Mouse (Mus musculus) neural tube, embryonic 12.5 days (tissue): ENCODE results near the gene Cd44. TPM values are rescaled to one million over a fixed set of nuclear protein-coding genes. Genes with fewer than 3 reads are reported as not detected.

Source experiments
- ATAC-seq: fragments of 200-750 bp; cut with Nextera tagmentation; 2 replicates; pipeline ENCODE4 v1.8.0; 2017; ENCODE audit warnings: low read depth, mild to moderate bottlenecking, moderate TSS enrichment, moderate library complexity; ENCODE audit not compliant: low FRiP score
- H3K27ac ChIP-seq: fragments of 300-500 bp; sonication (generic); 2 replicates; pipeline ENCODE4 v1.5.1; 2016
- H3K27me3 ChIP-seq: fragments of 300-500 bp; sonication (generic); replicated peaks from 2 replicates; pipeline ENCODE4 v1.6.1; 2016; ENCODE audit warnings: mild to moderate bottlenecking
- H3K36me3 ChIP-seq: fragments of 300-500 bp; sonication (generic); 2 replicates; pipeline ENCODE4 v1.6.1; 2016; ENCODE audit warnings: mild to moderate bottlenecking
- H3K4me1 ChIP-seq: fragments of 300-500 bp; sonication (generic); 2 replicates; pipeline ENCODE4 v1.6.1; 2016
- H3K4me2 ChIP-seq: fragments of 300-500 bp; sonication (generic); replicated peaks from 2 replicates; pipeline ENCODE4 v1.6.1; 2016; ENCODE audit warnings: mild to moderate bottlenecking
- H3K4me3 ChIP-seq: fragments of 300-500 bp; sonication (generic); 2 replicates; pipeline ENCODE4 v1.5.1; 2016
- H3K9ac ChIP-seq: fragments of 300-500 bp; sonication (generic); 2 replicates; pipeline ENCODE4 v1.6.1; 2016; ENCODE audit warnings: mild to moderate bottlenecking
- H3K9me3 ChIP-seq: fragments of 300-500 bp; sonication (generic); 2 replicates; pipeline ENCODE4 v1.6.1; 2016; ENCODE audit warnings: mild to moderate bottlenecking
- WGBS: fragments of 180-500 bp; shearing (Covaris S2); methylation state at CpG from one replicate; pipeline ENCODE4 v1.1.7; 2016; 5-methylcytosine and 5-hydroxymethylcytosine counted together
- polyA plus RNA-seq: library from polyadenylated mRNA; unstranded; fragments of >200 nt; fragmentation: Nextera tagmentation; extraction: Ambion mirVana; gene quantifications from 2 replicates; pipeline ENCODE4 v1.2.1, GENCODE M21; 2016

Gene Cd44
- polyA plus RNA-seq, 1 experiment from 2014 or later: 4.2 TPM

DNA sequence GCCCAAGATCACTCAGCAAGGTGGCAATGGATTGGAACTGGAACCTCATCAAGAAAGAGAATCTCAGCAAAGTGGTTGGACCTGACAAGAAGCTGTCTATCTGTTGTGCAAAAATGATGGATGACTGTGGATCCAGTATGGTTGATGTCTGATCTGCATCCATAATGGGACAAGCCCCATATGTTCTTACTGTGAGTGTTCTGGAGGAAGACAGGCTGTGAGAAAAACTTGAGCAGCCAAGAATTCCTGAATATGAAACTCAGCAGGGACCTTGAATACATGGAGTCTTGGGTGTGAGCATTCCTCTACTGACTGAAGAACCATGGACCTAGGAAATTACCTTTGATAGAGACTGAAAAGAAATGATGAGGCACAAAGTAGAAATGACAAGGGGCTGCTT is 32.3 kb upstream of the Cd44 start:
- no peak for ATAC-seq
- Histone ChIP-seq H3K9me3 (no peaks in the 10 kb centered on the region), H3K36me3 (no peaks in the 10 kb centered on the region), H3K4me1 (no peaks in the 10 kb centered on the region), H3K27me3 (no peaks in the 10 kb centered on the region), H3K4me2 (no peak overlapping the region), H3K9ac (no peak overlapping the region), H3K27ac (no peak overlapping the region), H3K4me3 (no peak overlapping the region)

DNA sequence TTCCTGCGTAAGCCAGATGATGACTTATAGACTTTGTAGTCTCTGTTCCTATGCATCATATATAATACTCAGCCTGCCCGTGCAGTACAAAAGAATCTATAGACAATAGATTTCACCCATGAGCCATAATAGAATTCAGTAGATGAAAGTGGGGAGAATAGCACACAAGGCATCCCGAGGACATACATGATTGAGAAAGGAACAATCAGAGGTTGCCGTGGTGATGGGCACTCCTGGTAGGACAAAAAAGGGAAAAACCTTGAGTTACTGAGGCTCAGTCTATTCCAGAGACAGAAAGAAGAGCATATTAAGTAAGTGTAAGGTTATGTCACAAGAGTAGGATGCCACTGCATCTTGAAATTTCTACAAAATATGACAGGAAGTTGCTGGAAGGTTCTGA is 31.7 kb upstream of the Cd44 start:
- H3K4me2 ChIP-seq: no peak overlapping the region
- no peaks in the 10 kb centered on the region for H3K36me3 ChIP-seq
- 0 out of 2 replicates have a peak, but pooled peaks have one; percentile 7 for ATAC-seq
- no peak overlapping the region for H3K27ac ChIP-seq
- no peak overlapping the region for H3K9ac ChIP-seq
- 36% methylated on average over 4 of the region's 4 CpGs for WGBS
- no peaks in the 10 kb centered on the region for H3K4me1 ChIP-seq
- H3K9me3 ChIP-seq: no peaks in the 10 kb centered on the region
- no peak overlapping the region for H3K4me3 ChIP-seq
- H3K27me3 ChIP-seq: no peaks in the 10 kb centered on the region

DNA sequence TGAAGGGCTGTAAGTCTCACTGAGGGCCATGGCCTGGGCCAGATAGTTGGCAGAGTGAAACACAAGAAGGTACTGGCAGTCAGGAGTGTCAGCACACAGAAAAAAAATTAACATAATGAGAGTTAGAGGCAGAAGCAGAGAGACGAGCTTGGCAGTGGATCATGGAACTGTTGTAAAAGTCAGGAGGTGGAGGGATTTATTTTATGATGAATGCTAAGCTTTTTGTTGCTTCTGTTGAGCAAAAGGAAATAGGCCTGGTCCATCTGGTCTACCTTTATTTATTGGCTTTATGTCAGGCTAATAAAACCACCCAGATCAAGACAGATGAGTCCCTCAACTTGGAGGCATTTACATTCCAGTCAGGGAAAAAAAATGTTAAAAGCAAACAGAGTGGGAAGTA is 31.2 kb upstream of the Cd44 start:
- no peaks in the 10 kb centered on the region for H3K9me3 ChIP-seq
- no peak overlapping the region for H3K4me3 ChIP-seq
- H3K4me2 ChIP-seq: no peak overlapping the region
- H3K36me3 ChIP-seq: no peaks in the 10 kb centered on the region
- H3K27me3 ChIP-seq: no peaks in the 10 kb centered on the region
- WGBS: 16% methylated on average over 1 of the region's 1 CpGs
- H3K9ac ChIP-seq: no peak overlapping the region
- H3K27ac ChIP-seq: no peak overlapping the region
- no peak for ATAC-seq
- H3K4me1 ChIP-seq: no peaks in the 10 kb centered on the region

DNA sequence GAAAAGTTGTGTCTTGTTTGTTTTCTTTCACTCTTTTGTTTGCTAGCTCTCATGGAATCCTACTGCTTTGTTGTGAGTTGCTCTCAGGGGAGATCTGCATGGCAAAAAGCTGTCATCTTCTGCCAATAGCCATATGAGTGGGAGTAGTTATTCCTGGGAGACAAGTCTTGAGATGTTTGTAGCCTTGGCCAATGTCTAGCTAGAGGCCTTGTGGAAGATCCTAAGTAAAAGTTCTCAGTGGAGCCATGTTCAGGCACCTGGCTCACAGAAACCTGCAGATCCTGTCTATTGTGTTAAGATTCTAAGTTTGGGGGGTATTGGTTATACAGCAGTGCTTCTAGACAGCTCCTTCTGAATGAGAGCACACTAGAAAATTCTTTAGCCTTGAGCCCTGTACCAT is 26.7 kb upstream of the Cd44 start:
- no peak overlapping the region for H3K9ac ChIP-seq
- no peaks in the 10 kb centered on the region for H3K9me3 ChIP-seq
- no peaks in the 10 kb centered on the region for H3K4me1 ChIP-seq
- ATAC-seq: no peak
- H3K36me3 ChIP-seq: no peaks in the 10 kb centered on the region
- H3K27ac ChIP-seq: no peak overlapping the region
- H3K4me2 ChIP-seq: no peak overlapping the region
- no peak overlapping the region for H3K4me3 ChIP-seq
- H3K27me3 ChIP-seq: no peaks in the 10 kb centered on the region

DNA sequence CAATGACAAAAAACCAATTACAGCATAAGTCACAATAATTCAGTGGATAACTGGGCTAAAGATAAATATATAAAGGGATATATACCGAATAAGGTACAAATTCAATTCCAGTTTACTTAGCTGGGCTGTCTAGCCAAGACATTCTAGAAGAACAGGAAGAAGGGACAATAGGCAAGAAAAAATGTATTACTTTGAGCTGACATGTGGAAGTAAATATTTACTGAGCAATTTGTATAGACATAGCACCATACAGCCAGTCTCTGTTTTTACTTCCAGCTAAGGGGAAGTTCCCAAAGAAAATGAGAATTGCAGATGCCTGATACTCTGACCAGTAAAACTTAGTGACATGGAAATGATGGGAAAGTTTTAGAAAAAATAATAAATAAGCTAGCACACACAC is 23.0 kb upstream of the Cd44 start:
- Histone ChIP-seq H3K27me3 (no peaks in the 10 kb centered on the region), H3K4me3 (no peak overlapping the region), H3K36me3 (no peaks in the 10 kb centered on the region), H3K4me2 (no peak overlapping the region), H3K9me3 (no peaks in the 10 kb centered on the region), H3K9ac (no peak overlapping the region), H3K27ac (no peak overlapping the region), H3K4me1 (no peaks in the 10 kb centered on the region)
- WGBS: 90% methylated on average over 1 of the region's 1 CpGs
- ATAC-seq: no peak

DNA sequence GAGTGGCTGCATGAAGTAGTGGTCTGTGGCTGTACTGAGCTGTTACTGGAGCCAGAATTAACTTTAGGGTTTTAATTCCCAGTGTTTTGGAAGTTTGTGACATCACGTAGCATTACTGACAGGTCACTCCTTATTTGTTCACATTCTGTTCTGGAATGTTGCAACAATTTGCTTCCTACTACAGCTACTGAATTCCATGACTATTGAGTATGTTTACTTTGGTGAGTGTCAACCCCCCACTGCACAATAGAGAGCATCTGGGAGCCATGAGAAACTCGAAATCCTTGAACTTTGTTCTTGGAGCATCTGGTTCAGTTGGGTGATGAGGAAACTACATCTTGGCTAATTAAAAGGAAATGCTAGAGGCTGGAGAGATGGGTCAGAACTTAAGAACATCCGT is 22.2 kb upstream of the Cd44 start:
- H3K4me3 ChIP-seq: no peak overlapping the region
- 81% methylated on average over 3 of the region's 3 CpGs for WGBS
- no peaks in the 10 kb centered on the region for H3K9me3 ChIP-seq

DNA sequence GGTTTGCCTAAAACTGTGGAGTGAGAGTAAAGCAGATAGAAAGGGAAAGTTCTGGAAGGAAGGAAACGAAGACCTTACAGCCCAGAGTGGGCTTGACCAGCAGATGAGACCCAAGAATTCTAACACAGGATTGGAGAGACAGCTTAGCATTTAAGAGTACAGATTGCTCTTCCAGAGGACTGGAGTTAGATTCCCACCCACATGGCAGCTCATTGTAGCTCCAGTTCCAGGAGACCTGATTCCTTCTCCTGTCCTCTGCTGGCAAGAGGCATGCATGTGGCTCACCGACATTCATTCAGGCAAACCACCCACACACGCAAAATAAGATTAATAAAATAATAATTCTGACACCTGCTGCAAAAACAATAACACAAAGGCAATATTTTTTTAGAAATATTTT is 20.6 kb upstream of the Cd44 start:
- no peak overlapping the region for H3K9ac ChIP-seq
- H3K27ac ChIP-seq: no peak overlapping the region
- no peaks in the 10 kb centered on the region for H3K4me1 ChIP-seq
- no peak overlapping the region for H3K4me3 ChIP-seq
- no peaks in the 10 kb centered on the region for H3K9me3 ChIP-seq
- H3K4me2 ChIP-seq: no peak overlapping the region
- no peaks in the 10 kb centered on the region for H3K36me3 ChIP-seq
- ATAC-seq: no peak
- WGBS: 86% methylated on average over 3 of the region's 3 CpGs
- no peaks in the 10 kb centered on the region for H3K27me3 ChIP-seq

More for the DNA sequence above, 22.2 kb upstream of the Cd44 start:
- no peak overlapping the region for H3K9ac ChIP-seq
- no peaks in the 10 kb centered on the region for H3K27me3 ChIP-seq
- H3K4me2 ChIP-seq: no peak overlapping the region
- no peaks in the 10 kb centered on the region for H3K4me1 ChIP-seq
- H3K27ac ChIP-seq: no peak overlapping the region
- ATAC-seq: no peak
- H3K36me3 ChIP-seq: no peaks in the 10 kb centered on the region

DNA sequence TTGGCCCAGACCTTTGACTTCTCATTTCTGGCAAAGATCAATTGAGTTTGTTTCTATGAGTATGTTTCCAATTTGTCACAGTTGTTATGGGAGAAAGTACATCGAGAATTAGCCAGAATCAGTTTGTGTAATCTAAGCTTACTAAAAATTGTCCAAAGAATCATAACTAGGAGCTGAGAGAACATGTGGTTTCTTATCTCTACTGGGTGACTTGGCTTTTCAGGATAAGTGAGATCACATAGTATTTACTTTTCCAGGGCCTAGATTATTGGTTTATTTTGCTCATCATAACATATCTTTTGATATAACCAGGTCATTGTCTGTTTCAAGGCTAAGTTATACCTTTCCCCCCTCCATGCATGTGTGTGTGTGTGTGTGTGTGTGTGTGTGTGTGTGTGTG is 16.8 kb upstream of the Cd44 start:
- no peaks in the 10 kb centered on the region for H3K36me3 ChIP-seq
- no peak overlapping the region for H3K27ac ChIP-seq
- no peaks in the 10 kb centered on the region for H3K4me1 ChIP-seq
- no peaks in the 10 kb centered on the region for H3K27me3 ChIP-seq
- H3K9me3 ChIP-seq: no peaks in the 10 kb centered on the region
- 90% methylated on average over 1 of the region's 1 CpGs for WGBS
- H3K4me2 ChIP-seq: no peak overlapping the region
- H3K4me3 ChIP-seq: no peak overlapping the region
- no peak overlapping the region for H3K9ac ChIP-seq
- ATAC-seq: no peak

DNA sequence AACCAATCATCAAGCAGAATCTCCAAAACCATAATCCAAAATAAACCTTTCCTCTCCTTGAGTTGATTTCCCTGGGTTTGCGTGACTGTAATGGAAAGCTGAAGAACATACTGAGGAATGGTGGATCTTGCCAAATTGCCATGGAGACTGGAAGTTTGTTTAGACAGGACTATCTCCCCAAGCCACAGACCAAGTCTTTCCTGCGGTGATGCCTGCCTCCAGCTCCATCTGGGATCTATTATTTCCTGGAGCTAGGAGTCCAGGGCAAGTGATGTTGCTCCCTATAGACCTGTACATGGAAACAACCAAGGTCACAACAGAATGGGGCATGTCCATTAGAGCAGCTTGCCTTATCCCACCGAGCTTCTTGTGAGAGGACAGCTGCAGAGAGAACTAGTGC is 15.1 kb upstream of the Cd44 start:
- Histone ChIP-seq H3K27ac (no peak overlapping the region), H3K4me1 (no peaks in the 10 kb centered on the region), H3K4me2 (no peak overlapping the region), H3K27me3 (no peaks in the 10 kb centered on the region), H3K9ac (no peak overlapping the region), H3K9me3 (no peaks in the 10 kb centered on the region), H3K4me3 (no peak overlapping the region), H3K36me3 (no peaks in the 10 kb centered on the region)
- no peak for ATAC-seq
- 81% methylated on average over 3 of the region's 3 CpGs for WGBS

DNA sequence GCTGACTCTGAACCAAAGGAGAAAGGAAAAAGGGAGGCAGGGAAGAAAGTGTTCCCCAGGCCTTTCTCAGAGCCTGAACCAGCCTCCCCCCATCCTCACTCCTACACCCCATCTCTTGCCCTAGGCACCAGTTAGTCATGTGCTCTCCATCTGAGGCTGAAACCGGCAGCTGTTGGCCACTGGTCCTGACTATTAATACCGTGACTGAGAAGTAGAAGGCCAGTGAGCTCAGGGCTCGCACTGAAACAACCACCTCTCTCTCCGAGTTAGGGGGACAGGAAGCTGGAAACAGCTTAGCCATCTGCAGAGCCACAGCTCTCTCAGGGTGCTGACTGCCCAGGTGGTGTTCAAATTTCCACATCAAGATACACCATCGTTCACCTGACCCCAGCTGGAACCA is 13.2 kb upstream of the Cd44 start:
- ATAC-seq: no peak
- Histone ChIP-seq H3K4me1 (no peaks in the 10 kb centered on the region), H3K9me3 (no peaks in the 10 kb centered on the region), H3K4me3 (no peak overlapping the region), H3K4me2 (no peak overlapping the region), H3K36me3 (no peaks in the 10 kb centered on the region), H3K9ac (no peak overlapping the region), H3K27ac (no peak overlapping the region), H3K27me3 (no peaks in the 10 kb centered on the region)
- 76% methylated on average over 5 of the region's 5 CpGs for WGBS

DNA sequence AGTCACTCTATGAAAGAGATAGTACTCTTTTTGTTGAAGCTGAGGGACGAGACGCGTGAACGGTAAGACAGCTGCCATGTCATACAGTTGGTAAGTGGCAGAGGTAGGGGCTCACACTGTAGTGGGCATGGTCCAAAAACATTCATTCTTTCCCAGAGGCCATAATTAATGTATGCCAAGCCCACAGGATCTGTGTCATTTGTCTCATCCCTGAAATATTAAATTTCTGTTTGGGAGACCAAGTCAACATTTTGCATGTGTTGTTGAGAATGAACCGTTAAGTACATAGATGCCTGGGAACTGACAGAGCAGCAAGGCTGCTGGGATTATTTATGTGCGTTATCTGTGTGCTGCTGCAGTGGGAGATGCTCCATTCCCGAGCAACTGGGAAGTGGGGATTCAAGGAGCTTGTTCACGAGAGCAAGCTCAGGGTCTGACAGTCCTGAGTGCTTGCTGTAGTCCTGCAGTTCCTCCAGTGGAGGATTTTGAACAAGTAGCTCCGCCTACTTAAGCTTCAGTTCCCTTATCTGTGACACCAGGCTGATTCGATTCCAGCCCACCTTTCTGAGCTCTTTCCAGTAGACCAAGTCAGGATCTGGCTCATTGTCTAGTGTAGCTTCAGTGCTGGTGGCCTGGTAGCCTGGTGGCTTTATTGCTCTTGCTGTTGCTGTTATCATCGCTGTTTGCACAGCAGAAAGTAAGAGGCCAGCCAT is 12.5 kb upstream of the Cd44 start:
- no peak overlapping the region for H3K4me3 ChIP-seq
- H3K36me3 ChIP-seq: no peaks in the 10 kb centered on the region
- H3K27me3 ChIP-seq: no peaks in the 10 kb centered on the region
- no peak overlapping the region for H3K4me2 ChIP-seq
- H3K27ac ChIP-seq: no peak overlapping the region
- 79% methylated on average over 11 of the region's 11 CpGs for WGBS
- ATAC-seq: no peak
- no peak overlapping the region for H3K9ac ChIP-seq
- no peaks in the 10 kb centered on the region for H3K9me3 ChIP-seq
- no peaks in the 10 kb centered on the region for H3K4me1 ChIP-seq

DNA sequence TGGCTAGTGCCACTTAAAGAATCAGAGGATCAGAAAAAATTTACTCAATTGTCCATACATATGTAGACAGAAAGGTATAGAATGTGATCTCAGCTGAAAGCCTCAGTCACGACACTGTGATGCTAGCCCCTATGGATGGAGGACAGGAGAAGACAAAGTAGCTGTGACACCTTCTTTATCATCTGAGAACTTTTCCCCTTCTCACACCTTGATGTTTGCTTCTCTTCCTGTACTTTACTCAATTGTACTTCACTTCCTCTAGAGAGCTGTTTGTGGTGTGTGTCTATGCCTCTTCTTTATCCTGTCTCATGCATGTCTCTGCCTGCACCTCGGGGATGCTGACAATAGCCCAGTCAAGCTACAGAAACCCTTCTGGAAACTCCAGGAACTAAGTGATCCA is 11.5 kb upstream of the Cd44 start:
- Histone ChIP-seq H3K27me3 (no peaks in the 10 kb centered on the region), H3K9me3 (no peaks in the 10 kb centered on the region), H3K36me3 (no peaks in the 10 kb centered on the region), H3K4me1 (no peaks in the 10 kb centered on the region), H3K4me3 (no peak overlapping the region), H3K4me2 (no peak overlapping the region), H3K27ac (no peak overlapping the region), H3K9ac (no peak overlapping the region)
- 80% methylated on average over 2 of the region's 2 CpGs for WGBS
- ATAC-seq: no peak

DNA sequence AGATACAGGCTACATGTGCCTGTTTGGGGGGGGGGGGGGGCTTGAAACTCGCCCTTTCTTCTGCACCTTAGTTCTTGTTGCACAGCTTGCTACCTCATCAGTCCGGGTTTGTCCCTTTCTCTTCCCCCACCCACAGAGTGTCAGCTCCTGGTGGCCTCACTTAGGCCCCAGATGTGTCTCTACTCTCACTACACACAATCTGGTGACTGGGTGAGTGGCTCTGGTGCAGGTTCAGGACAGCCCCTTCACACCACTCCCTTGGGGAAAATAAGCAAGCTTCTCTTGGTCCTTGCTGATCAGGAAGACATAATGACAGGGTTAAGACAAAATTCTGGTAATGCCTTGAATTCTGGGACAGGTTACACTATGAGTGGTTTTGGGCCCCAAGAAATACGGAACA is 11.0 kb upstream of the Cd44 start:
- no peak for ATAC-seq
- WGBS: 70% methylated on average over 3 of the region's 3 CpGs
- H3K9ac ChIP-seq: no peak overlapping the region
- H3K9me3 ChIP-seq: no peaks in the 10 kb centered on the region
- H3K27ac ChIP-seq: no peak overlapping the region
- H3K36me3 ChIP-seq: no peaks in the 10 kb centered on the region
- H3K4me2 ChIP-seq: no peak overlapping the region
- no peaks in the 10 kb centered on the region for H3K27me3 ChIP-seq
- H3K4me3 ChIP-seq: no peak overlapping the region
- H3K4me1 ChIP-seq: no peaks in the 10 kb centered on the region
